Mouse (Mus musculus): ENCODE results near the gene Snai1.

Gene Snai1

GRCm38 (mm10) chr2:167537476-167538297 lies at the start of gene Snai1:
TSS of gene Snai1 (plus strand) at chr2:167538195.
- peak; percentile 92 for DNase-seq (ENCODE audit: low read depth, low spot score)

GRCm38 (mm10) chr2:167490813-167491525 lies 47.0 kb upstream of the Snai1 start:
- DNase-seq (ENCODE audit: low read depth, low spot score): no peak

DNA sequence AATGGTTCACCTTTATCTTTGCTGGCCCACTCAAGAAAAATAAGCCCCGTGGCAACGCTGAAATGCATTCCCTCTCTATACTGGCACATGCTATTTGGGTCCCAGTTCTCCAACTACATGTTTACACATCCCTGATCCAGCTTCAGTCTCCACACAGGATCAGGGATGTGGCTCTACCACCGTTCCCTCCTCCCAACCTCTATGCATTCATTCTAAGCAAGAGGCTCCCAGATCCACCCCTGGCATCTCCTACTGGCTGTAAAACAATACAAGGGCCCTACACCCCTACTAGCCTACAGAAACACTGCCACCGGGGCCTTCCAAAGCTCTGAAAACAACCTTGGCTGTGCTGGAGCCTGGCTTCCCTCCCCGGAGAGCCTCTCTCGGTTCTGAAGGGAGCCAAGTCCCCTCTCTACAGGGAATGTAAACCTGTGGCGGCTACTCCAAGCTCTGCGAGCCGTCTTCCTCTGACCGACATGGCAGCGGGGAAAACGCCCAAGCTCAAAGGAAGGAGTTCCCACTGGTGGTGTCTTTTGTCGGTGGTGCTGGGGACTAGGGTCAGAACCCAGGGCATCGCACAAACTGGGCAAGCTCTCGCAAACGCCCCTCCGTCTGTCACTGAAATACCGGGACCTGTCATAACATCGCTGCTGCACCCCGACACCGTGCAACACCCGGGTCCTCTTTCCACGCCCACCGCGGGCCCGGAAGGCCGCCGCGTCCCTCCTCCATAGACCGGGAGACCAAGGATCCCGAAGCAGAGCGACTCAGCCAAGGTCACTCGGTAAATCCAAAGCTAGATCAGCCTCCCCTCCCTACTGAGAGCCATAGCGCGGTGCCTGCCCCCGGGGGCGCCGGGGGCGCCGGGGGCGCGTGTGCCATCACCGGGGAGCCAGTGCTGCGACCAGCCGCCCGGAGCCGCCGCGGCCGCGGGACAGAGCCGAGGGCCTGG lies 46.0 kb upstream of the Snai1 start, which contains the start of gene Rnf114:
TSS of gene Rnf114 (plus strand) at position 889 of the 952 bp plus-strand sequence.
- no peak for DNase-seq (ENCODE audit: low read depth, low spot score)

GRCm38 (mm10) chr2:167492713-167493636 lies 45.0 kb upstream of the Snai1 start, which contains the start of gene Spata2:
TSS of gene Spata2 (minus strand) at chr2:167492887.
- DNase-seq (ENCODE audit: low read depth, low spot score): peak; percentile 73

DNA sequence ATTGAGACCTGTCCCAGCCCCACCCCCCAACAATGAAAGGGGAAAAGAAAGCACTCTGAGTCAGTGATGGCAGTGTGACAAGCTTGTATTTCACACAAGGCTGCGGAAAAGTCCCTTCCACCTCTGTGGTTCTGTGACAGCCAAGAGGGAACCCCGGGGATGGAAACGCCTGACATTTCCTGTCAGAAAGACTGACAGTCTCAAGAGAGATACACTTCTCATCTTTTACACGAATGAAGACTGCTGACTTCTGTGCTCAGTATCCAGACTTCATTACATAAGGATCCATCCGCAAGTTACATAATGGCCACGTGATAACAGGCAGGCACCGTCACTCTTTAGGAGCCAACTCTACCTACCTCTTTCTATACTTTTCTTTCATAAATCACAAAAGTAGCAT lies 41.6 kb upstream of the Snai1 start:
- no peak for DNase-seq (ENCODE audit: low read depth, low spot score)

DNA sequence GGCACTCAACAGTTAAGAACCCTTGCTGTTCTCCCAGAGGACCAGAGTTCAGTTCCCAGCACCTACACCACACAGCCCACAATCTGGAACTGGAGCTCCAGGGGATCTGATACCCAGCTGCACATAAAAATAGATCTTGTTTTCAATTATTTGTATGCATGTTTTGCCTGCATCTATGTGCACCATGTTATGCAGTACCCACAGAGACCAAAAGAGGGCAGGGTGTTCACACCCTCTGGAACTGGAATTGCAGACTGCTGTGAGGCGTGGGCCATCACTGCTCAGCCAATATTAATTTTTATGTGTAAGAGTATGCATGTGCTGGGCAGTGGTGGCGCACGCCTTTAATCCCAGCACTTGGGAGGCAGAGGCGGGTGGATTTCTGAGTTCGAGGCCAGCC lies 40.7 kb upstream of the Snai1 start:
- DNase-seq (ENCODE audit: low read depth, low spot score): no peak

GRCm38 (mm10) chr2:167502554-167503252 lies 35.3 kb upstream of the Snai1 start:
- DNase-seq (ENCODE audit: low read depth, low spot score): no peak

GRCm38 (mm10) chr2:167503253-167503895 lies 34.6 kb upstream of the Snai1 start:
- peak; percentile 82 for DNase-seq (ENCODE audit: low read depth, low spot score)

DNA sequence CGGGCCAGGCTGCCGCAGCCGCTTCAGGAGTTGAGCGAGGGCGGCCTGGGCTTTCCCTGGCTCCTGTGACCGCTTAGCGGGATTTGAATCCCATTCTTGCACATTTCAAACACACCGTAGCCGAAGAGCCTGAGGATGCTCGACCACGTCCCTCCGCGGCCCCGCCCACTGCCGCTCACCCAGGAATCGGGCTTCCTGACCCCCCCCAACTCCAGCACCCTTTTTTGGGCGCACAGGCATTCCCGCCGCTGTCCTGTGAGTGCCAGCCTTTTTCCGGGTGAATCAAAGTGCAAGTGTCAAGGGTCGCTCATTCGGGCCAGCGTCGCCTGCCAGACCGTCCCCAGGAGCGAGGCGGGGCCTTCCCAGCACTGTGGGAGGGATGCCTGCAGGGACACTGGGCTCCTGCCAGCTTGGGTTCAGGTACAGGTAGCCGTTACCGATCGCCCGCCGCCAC lies 34.1 kb upstream of the Snai1 start:
- DNase-seq (ENCODE audit: low read depth, low spot score): no peak

DNA sequence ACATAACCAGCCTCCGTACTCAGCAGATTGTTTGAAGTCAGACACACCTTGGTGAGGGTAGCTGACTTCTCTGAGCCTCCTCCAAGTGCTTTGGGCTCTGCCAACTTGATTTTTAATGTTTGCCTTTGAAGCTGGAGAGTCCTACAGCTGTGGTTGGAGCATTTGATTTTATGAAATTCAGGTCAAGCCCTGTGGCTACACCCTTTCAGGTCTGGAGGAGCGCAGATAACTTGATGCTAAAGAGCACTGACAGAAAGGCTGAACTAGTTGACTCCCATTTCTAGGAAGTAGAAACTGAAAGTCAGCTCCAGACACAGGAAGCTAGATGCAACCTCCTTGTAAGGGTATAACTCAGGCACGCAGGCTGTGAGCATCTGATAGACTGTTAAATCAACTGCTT lies 32.9 kb upstream of the Snai1 start:
- DNase-seq (ENCODE audit: low read depth, low spot score): no peak

DNA sequence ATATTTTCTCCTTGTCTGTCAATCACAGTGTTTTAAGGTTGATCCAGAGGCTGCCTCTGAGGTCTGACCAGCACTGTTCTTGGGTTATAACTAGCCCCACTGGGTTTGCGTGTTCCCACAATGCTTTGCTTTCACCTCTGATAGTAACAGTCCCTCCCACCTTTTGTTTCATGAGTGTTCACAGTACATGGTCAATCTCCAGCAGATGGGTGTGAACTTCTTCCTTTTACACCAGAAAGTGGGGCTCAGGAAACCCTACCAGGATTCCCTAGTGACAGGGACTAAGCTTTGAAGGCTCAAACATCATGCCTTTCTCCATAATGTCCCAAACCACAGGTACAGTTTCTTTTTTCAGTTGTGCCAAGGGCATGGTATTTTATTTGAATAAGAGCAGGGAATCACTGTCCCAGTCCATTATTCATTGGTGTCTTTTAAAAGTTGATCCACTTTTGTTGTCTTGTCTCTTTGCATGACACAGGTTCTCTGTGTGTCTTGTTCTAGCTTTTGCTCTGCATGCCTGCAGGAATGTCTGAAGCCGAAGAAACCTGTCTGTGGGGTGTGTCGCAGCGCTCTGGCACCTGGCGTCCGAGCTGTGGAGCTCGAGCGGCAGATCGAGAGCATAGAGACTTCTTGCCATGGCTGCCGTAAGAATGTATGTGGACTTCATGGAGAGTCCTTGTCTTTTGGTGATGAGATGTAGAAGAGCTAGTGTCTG lies 31.3 kb upstream of the Snai1 start:
- no peak for DNase-seq (ENCODE audit: low read depth, low spot score)

GRCm38 (mm10) chr2:167507719-167508385 lies 30.1 kb upstream of the Snai1 start:
- no peak for DNase-seq (ENCODE audit: low read depth, low spot score)

DNA sequence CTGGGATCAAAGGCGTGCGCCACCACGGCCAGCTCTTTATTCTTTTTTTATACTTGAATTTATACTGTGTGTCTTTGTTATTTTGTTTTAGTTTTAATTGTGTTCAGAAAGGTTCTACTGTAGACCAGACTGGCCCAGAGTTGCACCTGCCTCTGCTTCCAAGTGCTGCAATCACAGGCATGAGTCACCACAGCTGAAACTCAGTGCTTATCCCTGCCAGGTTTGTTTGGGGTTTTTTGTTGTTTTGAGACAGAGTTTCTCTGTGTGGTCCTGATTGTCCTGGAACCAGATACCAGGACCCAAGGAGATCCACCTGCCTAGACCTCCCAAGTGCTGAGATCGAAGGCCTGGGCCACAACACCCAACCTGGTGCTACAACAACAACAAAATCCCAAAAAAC lies 29.4 kb upstream of the Snai1 start:
- no peak for DNase-seq (ENCODE audit: low read depth, low spot score)

GRCm38 (mm10) chr2:167510485-167510884 lies 27.5 kb upstream of the Snai1 start:
- no peak for DNase-seq (ENCODE audit: low read depth, low spot score)

GRCm38 (mm10) chr2:167512365-167512764 lies 25.6 kb upstream of the Snai1 start:
- DNase-seq (ENCODE audit: low read depth, low spot score): no peak

DNA sequence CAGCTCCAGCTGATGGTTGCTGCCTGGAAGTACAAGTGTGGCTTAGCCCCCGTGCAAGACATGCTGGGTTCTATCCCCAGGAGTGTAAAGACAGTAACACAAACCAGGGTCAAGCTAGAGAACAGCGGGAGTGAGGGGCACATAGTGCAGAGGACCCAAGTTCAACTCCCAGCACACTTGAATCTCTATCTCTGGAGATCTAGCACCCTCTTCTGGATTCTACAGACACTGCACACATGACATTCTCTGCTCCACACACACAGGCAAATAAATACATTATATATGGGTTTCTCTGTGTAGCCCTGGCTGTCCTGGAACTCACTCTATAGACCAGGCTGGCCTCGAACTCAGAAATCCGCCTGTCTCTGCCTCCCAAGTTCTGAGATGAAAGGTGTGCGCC lies 25.0 kb upstream of the Snai1 start:
- no peak for DNase-seq (ENCODE audit: low read depth, low spot score)

GRCm38 (mm10) chr2:167514641-167515040 lies 23.4 kb upstream of the Snai1 start:
- DNase-seq (ENCODE audit: low read depth, low spot score): no peak

- DNase-seq (ENCODE audit: low read depth, low spot score): no peak
Measured at GRCm38 (mm10) chr2:167515688-167516087, 22.3 kb upstream of the Snai1 start.

Data from WW6 (cell line).